In genomic region chr10:42763246-42763645, GRCm38 (mm10) we compare ENCODE assay signal across 9 mouse cellular contexts. TPM values are rescaled to one million over a fixed set of nuclear protein-coding genes. Genes with fewer than 3 reads are reported as not detected.
A peak's percentile ranks its signal among the peaks of the same experiment; 100 is the strongest.
DNase-seq lines count a peak whose midpoint lies in the region; ATAC-seq and TF ChIP-seq lines count a peak whose summit lies in the region.
"Had no signal": no experiment of that assay in that cellular context is flagged by ENCODE, and none has a peak within 500 bp of the region (broad histone marks: within the 10 kb centered on the region; RNA-seq: fewer than 3 reads in every experiment).

No protein-coding gene starts in this region.

- TF ChIP-seq POLR2A in heart, adult 2 months (IDR thresholded peaks at IDR 0.05; ENCODE audit: insufficient read depth, low read depth, low read length): no peak
- TF ChIP-seq POLR2A in CH12.LX (IDR thresholded peaks at IDR 0.05; ENCODE audit: low read depth, low read length): no peak

- no peaks in the 10 kb centered on the region for H3K9me3 ChIP-seq in CH12.LX (replicated peaks; ENCODE audit: low read length)
- no peaks in the 10 kb centered on the region for H3K9me3 ChIP-seq in hindbrain, embryonic 11.5 days (ENCODE audit: control insufficient read depth, low read length)
- H3K9me3 ChIP-seq in liver, postnatal 0 days (ENCODE audit: low read length): no peaks in the 10 kb centered on the region

- H3K9ac ChIP-seq in heart, adult 2 months (ENCODE audit: low read depth, low read length): peak overlapping the region; percentile 25; the same call in 1 of the 2 replicates
- H3K9ac ChIP-seq in CH12.LX (ENCODE audit: insufficient read depth, low read depth): peak overlapping the region; percentile 89
- peak overlapping the region; percentile 45 for H3K9ac ChIP-seq in hindbrain, embryonic 11.5 days (ENCODE audit: low read depth, low read length)
- peak overlapping the region; percentile 97 for H3K9ac ChIP-seq in liver, postnatal 0 days (replicated peaks)

- peaks cover 6% of the 10 kb centered on the region for H3K36me3 ChIP-seq in heart, adult 2 months (ENCODE audit: control insufficient read depth, insufficient read depth, low read length)
- peaks cover 0 to 10% of the 10 kb centered on the region in 2 experiments for H3K36me3 ChIP-seq in CH12.LX (replicated peaks in 1 of 2; ENCODE audit: control insufficient read depth in 1 of 2, insufficient read depth in 1 of 2, low read length in 1 of 2)
- no peaks in the 10 kb centered on the region for H3K36me3 ChIP-seq in hindbrain, embryonic 11.5 days (ENCODE audit: control insufficient read depth, insufficient read depth, low read length)
- H3K36me3 ChIP-seq in liver, postnatal 0 days (replicated peaks; ENCODE audit: insufficient read depth, low read length): no peaks in the 10 kb centered on the region

- no peak for DNase-seq in heart, adult 2 months
- no peak for DNase-seq in heart, postnatal 25 days (ENCODE audit: low spot score)
- DNase-seq in CH12.LX (ENCODE audit: extremely low read depth) (no peak), MN1 (ENCODE audit: low spot score) (no peak)
- DNase-seq in hindbrain, embryonic 11.5 days (ENCODE audit: low spot score): no peak
- no peak for DNase-seq in liver, postnatal 0 days
- DNase-seq in cerebellum, adult 8-10 months: no peak
- DNase-seq in cerebellum, postnatal 10 days: no peak
- DNase-seq: B cell, adult 2 months had no signal

- TF ChIP-seq CTCF in heart, adult 2 months (IDR thresholded peaks at IDR 0.05): no peak
- TF ChIP-seq CTCF in CH12.LX (conservative IDR thresholded peaks at IDR 0.05 in 1 of 2, IDR thresholded peaks at IDR 0.05 in 1 of 2; ENCODE audit: low read depth in 2 of 2, low read length in 2 of 2): no peak
- no peak for TF ChIP-seq CTCF in liver, postnatal 0 days (IDR thresholded peaks at IDR 0.05; ENCODE audit: low read depth)

- dilution Hi-C loops in CH12.LX (cut with MboI; ENCODE audit: extremely low pct_ligation_motif_present, extremely low pct_unique_long_range_greater_than_20kb, low sequenced_read_pairs): no loop called here

- no peaks in the 10 kb centered on the region for H3K27me3 ChIP-seq in heart, adult 2 months (ENCODE audit: control insufficient read depth, insufficient read depth, low read length)
- H3K27me3 ChIP-seq in CH12.LX (replicated peaks): peaks cover 3% of the 10 kb centered on the region
- no peaks in the 10 kb centered on the region for H3K27me3 ChIP-seq in hindbrain, embryonic 11.5 days (ENCODE audit: control insufficient read depth, insufficient read depth, low read length)
- no peaks in the 10 kb centered on the region for H3K27me3 ChIP-seq in liver, postnatal 0 days (ENCODE audit: insufficient read depth, low read length)

- ATAC-seq in hindbrain, embryonic 11.5 days (ENCODE audit: low FRiP score): no peak
- ATAC-seq in liver, postnatal 0 days: no peak

- in situ Hi-C loops in CH12.LX (cut with MboI; ENCODE audit: low pct_ligation_motif_present, low pct_unique_long_range_greater_than_20kb, low sequenced_read_pairs): no loop called here

- no peak for TF ChIP-seq RAD21 in CH12.LX (IDR thresholded peaks at IDR 0.05; ENCODE audit: low read depth, low read length)

- H3K4me1 ChIP-seq in heart, adult 2 months (ENCODE audit: control insufficient read depth, insufficient read depth, low read length): peaks cover 3% of the 10 kb centered on the region
- H3K4me1 ChIP-seq in CH12.LX (ENCODE audit: control insufficient read depth in 1 of 2, insufficient read depth in 2 of 2): peaks cover 3 to 32% of the 10 kb centered on the region in 2 experiments; a peak in 2 of 4 replicates
- H3K4me1 ChIP-seq in hindbrain, embryonic 11.5 days (replicated peaks; ENCODE audit: control insufficient read depth, insufficient read depth, low read length): peaks cover 4% of the 10 kb centered on the region
- peaks cover 20% of the 10 kb centered on the region for H3K4me1 ChIP-seq in liver, postnatal 0 days (ENCODE audit: insufficient read depth)

- intact Hi-C loops in heart, adult 2 months (cut with DNase I): loop anchor here (10.0 kb wide), 1 partner anchor 258 kb away; the partner anchor contains the start of gene Snx3
- intact Hi-C loops in heart, postnatal 25 days (cut with DNase I): loop anchor here (5.0 to 10.0 kb wide), 3 partner anchors 258 to 951 kb away; partner anchors contain the start of genes 1700021F05Rik and Snx3

- H3K4me2 ChIP-seq in CH12.LX (ENCODE audit: insufficient read depth, low read depth, poor library complexity, severe bottlenecking): peak overlapping the region; percentile 79
- H3K4me2 ChIP-seq in hindbrain, embryonic 11.5 days (replicated peaks; ENCODE audit: low read depth, low read length): peak overlapping the region; percentile 66
- H3K4me2 ChIP-seq in liver, postnatal 0 days (ENCODE audit: low read depth, low read length): peak overlapping the region; percentile 91

- H3K79me2 ChIP-seq in heart, adult 2 months (replicated peaks; ENCODE audit: control insufficient read depth, insufficient read depth, low read length): peaks cover 10% of the 10 kb centered on the region
- H3K79me2 ChIP-seq in CH12.LX (replicated peaks; ENCODE audit: control insufficient read depth, extremely low read depth, insufficient read depth, poor library complexity, severe bottlenecking): peaks cover 58% of the 10 kb centered on the region

- no peak for TF ChIP-seq EP300 in heart, adult 2 months (IDR thresholded peaks at IDR 0.05; ENCODE audit: insufficient read depth, low read depth, low read length)
- TF ChIP-seq EP300 in CH12.LX (IDR thresholded peaks at IDR 0.05; ENCODE audit: low read length): no peak
- no peak for TF ChIP-seq EP300 in liver, postnatal 0 days (IDR thresholded peaks at IDR 0.05; ENCODE audit: low read depth)

- H3K4me3 ChIP-seq in heart, adult 2 months: peak overlapping the region; percentile 87; the same call in 1 of the 2 replicates
- H3K4me3 ChIP-seq in CH12.LX (replicated peaks in 1 of 3; ENCODE audit: low read depth in 2 of 3, low read length in 2 of 3, poor library complexity in 1 of 3): peak overlapping the region; percentile 31 to 98 (median 36)
- peak overlapping the region; percentile 97 for H3K4me3 ChIP-seq in hindbrain, embryonic 11.5 days (ENCODE audit: low read depth, low read length)
- H3K4me3 ChIP-seq in liver, postnatal 0 days (ENCODE audit: low read depth, low read length): peak overlapping the region; percentile 86

- H3K27ac ChIP-seq in heart, adult 2 months: no peak overlapping the region
- H3K27ac ChIP-seq in CH12.LX (ENCODE audit: insufficient read depth, low read depth): no peak overlapping the region
- H3K27ac ChIP-seq in hindbrain, embryonic 11.5 days (ENCODE audit: low read depth, low read length): no peak overlapping the region
- H3K27ac ChIP-seq in liver, postnatal 0 days (ENCODE audit: low read depth): no peak overlapping the region

- 50% methylated on average over 4 of the region's 4 CpGs for WGBS in heart, adult 2 months
- 47% methylated on average over 4 of the region's 4 CpGs for WGBS in hindbrain, embryonic 11.5 days
- 52% methylated on average over 4 of the region's 4 CpGs for WGBS in liver, postnatal 0 days (ENCODE audit: insufficient replicate concordance)

TF ChIP-seq in CH12.LX, 34 proteins besides CTCF, POLR2A, EP300 and RAD21:
- no peak for TF ChIP-seq GABPA (IDR thresholded peaks at IDR 0.05; ENCODE audit: insufficient replicate concordance, low read depth, low read length)
- TF ChIP-seq USF1 (IDR thresholded peaks at IDR 0.05; ENCODE audit: low read depth, low read length): no peak
- TF ChIP-seq CHD1 (IDR thresholded peaks at IDR 0.05; ENCODE audit: low read depth, low read length): no peak
- TF ChIP-seq MYC (IDR thresholded peaks at IDR 0.05; ENCODE audit: low read depth, low read length): no peak
- no peak for TF ChIP-seq JUN (IDR thresholded peaks at IDR 0.05; ENCODE audit: insufficient read depth, low read depth, low read length)
- TF ChIP-seq PAX5 (IDR thresholded peaks at IDR 0.05; ENCODE audit: low read length): no peak
- TF ChIP-seq USF2 (conservative IDR thresholded peaks at IDR 0.05; ENCODE audit: low read depth, low read length): no peak
- TF ChIP-seq ZKSCAN1 (IDR thresholded peaks at IDR 0.05; ENCODE audit: borderline replicate concordance, low read depth, low read length): no peak
TF ChIP-seq in CH12.LX: peak in this region for 0.

RNA-seq across cellular contexts. Expression of gene Sec63, which starts 1.9 kb away (rescaled TPM):
- total RNA-seq in heart, adult 2 months (2021): 10 to 100 TPM; 30.0 to 37.6 TPM
- polyA plus RNA-seq in heart, adult 2 months (2012; rRNA removed): 6.0 and 11.8 TPM in 2 replicates
- 10 to 100 TPM; 20.6 to 22.3 TPM for total RNA-seq in heart, postnatal 25 days (2021)
- total RNA-seq in CH12.LX (2012; rRNA removed) (26.2 and 31.5 TPM in 2 replicates), CH12.LX (2014; rRNA removed) (20.5 and 23.2 TPM in 2 replicates)
- polyA plus RNA-seq in CH12.LX (2012; ENCODE audit: insufficient read length, low read depth): 73.4 and 74.9 TPM in 2 replicates
- polyA plus RNA-seq in hindbrain, embryonic 11.5 days (2014; fragmentation: Nextera tagmentation; extraction: Ambion mirVana): 30.7 and 31.5 TPM in 2 replicates
- polyA plus RNA-seq in liver, postnatal 0 days (2015; fragmentation: Nextera tagmentation; extraction: Ambion mirVana): 13.4 and 14.0 TPM in 2 replicates

Comparison
In these comparisons a context has a peak if more than half of its experiments do, and no peak if none do; other contexts are left out.
1. H3K4me3 ChIP-seq: peak in every context shown above with its lines; median percentile 97 in hindbrain, embryonic 11.5 days; 87 in heart, adult 2 months; 86 in liver, postnatal 0 days; 36 in CH12.LX.
2. H3K9ac ChIP-seq: peak in every context shown above with its lines; median percentile 97 in liver, postnatal 0 days; 89 in CH12.LX; 45 in hindbrain, embryonic 11.5 days; 25 in heart, adult 2 months.